In the genomic region with DNA sequence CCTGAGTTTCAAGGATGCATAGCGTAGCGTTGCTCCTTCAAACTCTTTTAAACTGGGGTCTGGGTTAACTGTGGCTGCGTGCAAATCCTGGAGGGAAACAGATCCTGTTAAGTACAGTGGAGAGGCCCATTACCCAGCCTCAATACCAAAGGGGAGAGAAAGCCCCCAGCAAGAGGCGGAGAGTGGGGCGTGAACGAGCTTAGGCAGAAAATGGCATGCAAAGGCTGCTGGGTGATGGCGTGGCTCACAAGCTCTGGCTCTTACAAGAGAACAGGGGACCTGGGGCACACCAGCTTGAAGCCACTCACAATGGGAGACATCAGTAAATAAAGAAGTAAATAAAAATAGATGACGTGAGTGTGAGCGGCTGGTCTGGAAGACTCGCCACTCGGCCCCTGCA, we compare ENCODE assay signal across 21 mouse cellular contexts.
DNase-seq lines count a peak whose midpoint lies in the region; ATAC-seq lines count a peak whose summit lies in the region.
"Had no signal": no experiment of that assay in that cellular context is flagged by ENCODE, and none has a peak within 500 bp of the region (broad histone marks: within the 10 kb centered on the region; RNA-seq: fewer than 3 reads in every experiment).

No protein-coding gene starts in this region.

- DNase-seq in hindbrain, embryonic 14.5 days (ENCODE audit: low spot score) = no peak
- DNase-seq in midbrain, embryonic 10.5 days (ENCODE audit: low spot score) = no peak
- DNase-seq in adrenal gland, postnatal 25 days = no peak
- DNase-seq: adrenal gland, adult 2 months; adrenal gland, postnatal 36 days; cerebellum, adult 11 months; cerebellum, adult 8-10 months; cerebellum, postnatal 14 days; embryo, embryonic 11 days; gastrocnemius, postnatal 36 days; heart, adult 11 months; heart, postnatal 10 days; heart, postnatal 4 days had no signal

- no peak overlapping the region for H3K4me2 ChIP-seq in hindbrain, embryonic 13.5 days
- H3K4me2 ChIP-seq in hindbrain, embryonic 14.5 days (replicated peaks) = no peak overlapping the region
- no peak overlapping the region for H3K4me2 ChIP-seq in midbrain, embryonic 13.5 days (replicated peaks)
- no peak overlapping the region for H3K4me2 ChIP-seq in neural tube, embryonic 14.5 days (ENCODE audit: low read depth, low read length)
- H3K4me2 ChIP-seq: embryonic facial prominence, embryonic 15.5 days had no signal

- H3K36me3 ChIP-seq in hindbrain, embryonic 13.5 days = no peaks in the 10 kb centered on the region; the same call in 1 of the 2 replicates
- no peaks in the 10 kb centered on the region; the same call in 1 of the 2 replicates for H3K36me3 ChIP-seq in hindbrain, embryonic 14.5 days (replicated peaks; ENCODE audit: control insufficient read depth, insufficient read depth)
- no peaks in the 10 kb centered on the region for H3K36me3 ChIP-seq in midbrain, embryonic 13.5 days
- no peaks in the 10 kb centered on the region for H3K36me3 ChIP-seq in midbrain, embryonic 10.5 days
- H3K36me3 ChIP-seq in neural tube, embryonic 14.5 days (ENCODE audit: control insufficient read depth, insufficient read depth, low read length) = no peaks in the 10 kb centered on the region
- H3K36me3 ChIP-seq: forebrain, embryonic 10.5 days had no signal

- peak overlapping the region; percentile 3; the same call in 1 of the 2 replicates for H3K27ac ChIP-seq in hindbrain, embryonic 13.5 days
- H3K27ac ChIP-seq in hindbrain, embryonic 14.5 days = no peak overlapping the region
- H3K27ac ChIP-seq in midbrain, embryonic 13.5 days = no peak overlapping the region
- H3K27ac ChIP-seq in midbrain, embryonic 10.5 days (replicated peaks) = no peak overlapping the region
- 0 out of 2 replicates have a peak overlapping the region, but pooled peaks have one; percentile 28 for H3K27ac ChIP-seq in neural tube, embryonic 14.5 days (ENCODE audit: low read depth, low read length)
- H3K27ac ChIP-seq: embryonic facial prominence, embryonic 15.5 days; forebrain, embryonic 10.5 days; heart, embryonic 10.5 days had no signal

- H3K9ac ChIP-seq in hindbrain, embryonic 13.5 days = no peak overlapping the region
- H3K9ac ChIP-seq in hindbrain, embryonic 14.5 days = no peak overlapping the region
- no peak overlapping the region for H3K9ac ChIP-seq in midbrain, embryonic 13.5 days (replicated peaks)
- no peak overlapping the region for H3K9ac ChIP-seq in neural tube, embryonic 14.5 days (replicated peaks; ENCODE audit: low read depth, low read length)
- H3K9ac ChIP-seq: embryonic facial prominence, embryonic 15.5 days had no signal

- no peaks in the 10 kb centered on the region for H3K27me3 ChIP-seq in hindbrain, embryonic 13.5 days
- no peaks in the 10 kb centered on the region for H3K27me3 ChIP-seq in hindbrain, embryonic 14.5 days (ENCODE audit: control insufficient read depth, insufficient read depth, low read length)
- H3K27me3 ChIP-seq in midbrain, embryonic 13.5 days = no peaks in the 10 kb centered on the region
- no peaks in the 10 kb centered on the region for H3K27me3 ChIP-seq in midbrain, embryonic 10.5 days (ENCODE audit: low read depth, poor library complexity, severe bottlenecking)
- no peaks in the 10 kb centered on the region for H3K27me3 ChIP-seq in neural tube, embryonic 14.5 days (ENCODE audit: control insufficient read depth, insufficient read depth, low read length)
- H3K27me3 ChIP-seq: embryonic facial prominence, embryonic 15.5 days had no signal

- WGBS in hindbrain, embryonic 13.5 days = 66% methylated on average over 11 of the region's 11 CpGs
- 67% methylated on average over 11 of the region's 11 CpGs for WGBS in hindbrain, embryonic 14.5 days
- 64% methylated on average over 11 of the region's 11 CpGs for WGBS in midbrain, embryonic 13.5 days
- 82% methylated on average over 11 of the region's 11 CpGs for WGBS in midbrain, embryonic 10.5 days
- WGBS in neural tube, embryonic 14.5 days = 55% methylated on average over 11 of the region's 11 CpGs

- no peak for ATAC-seq in hindbrain, embryonic 13.5 days (ENCODE audit: low FRiP score)
- ATAC-seq in hindbrain, embryonic 14.5 days (ENCODE audit: low FRiP score) = no peak
- ATAC-seq in midbrain, embryonic 13.5 days = 0 out of 2 replicates have a peak, but pooled peaks have one; percentile 21
- no peak for ATAC-seq in neural tube, embryonic 14.5 days (ENCODE audit: low read depth)
- ATAC-seq: intestine, embryonic 16.5 days had no signal

- no peak overlapping the region for H3K4me3 ChIP-seq in hindbrain, embryonic 13.5 days
- no peak overlapping the region for H3K4me3 ChIP-seq in hindbrain, embryonic 14.5 days (replicated peaks; ENCODE audit: low read length)
- no peak overlapping the region for H3K4me3 ChIP-seq in midbrain, embryonic 13.5 days (replicated peaks)
- no peak overlapping the region for H3K4me3 ChIP-seq in midbrain, embryonic 10.5 days
- H3K4me3 ChIP-seq in neural tube, embryonic 14.5 days (ENCODE audit: low read depth, low read length) = no peak overlapping the region
- H3K4me3 ChIP-seq: embryonic facial prominence, embryonic 15.5 days; erythroblast, embryonic 14.5 days; forebrain, embryonic 10.5 days; heart, embryonic 10.5 days had no signal

- no peaks in the 10 kb centered on the region for H3K9me3 ChIP-seq in hindbrain, embryonic 13.5 days
- no peaks in the 10 kb centered on the region for H3K9me3 ChIP-seq in hindbrain, embryonic 14.5 days (ENCODE audit: control insufficient read depth, low read length)
- H3K9me3 ChIP-seq in midbrain, embryonic 13.5 days = no peaks in the 10 kb centered on the region
- H3K9me3 ChIP-seq in midbrain, embryonic 10.5 days (replicated peaks) = no peaks in the 10 kb centered on the region
- no peaks in the 10 kb centered on the region for H3K9me3 ChIP-seq in neural tube, embryonic 14.5 days (ENCODE audit: control insufficient read depth, low read length)
- H3K9me3 ChIP-seq: embryonic facial prominence, embryonic 15.5 days; forebrain, embryonic 10.5 days; heart, embryonic 10.5 days had no signal

- H3K4me1 ChIP-seq in hindbrain, embryonic 13.5 days (replicated peaks) = peaks cover 33% of the 10 kb centered on the region
- peaks cover 25% of the 10 kb centered on the region; the same call in 1 of the 2 replicates for H3K4me1 ChIP-seq in hindbrain, embryonic 14.5 days (replicated peaks; ENCODE audit: control insufficient read depth, insufficient read depth, low read length)
- H3K4me1 ChIP-seq in midbrain, embryonic 13.5 days (replicated peaks) = peaks cover 33% of the 10 kb centered on the region
- peaks cover 16% of the 10 kb centered on the region for H3K4me1 ChIP-seq in midbrain, embryonic 10.5 days
- H3K4me1 ChIP-seq in neural tube, embryonic 14.5 days (ENCODE audit: control insufficient read depth, insufficient read depth, low read length) = peaks cover 22% of the 10 kb centered on the region
- H3K4me1 ChIP-seq: heart, embryonic 10.5 days had no signal

Comparison
In these comparisons a context has a peak if more than half of its experiments do, and no peak if none do; other contexts are left out.
1. H3K27ac ChIP-seq: peak in hindbrain, embryonic 13.5 days (single experiment) and neural tube, embryonic 14.5 days (single experiment); none in hindbrain, embryonic 14.5 days (single experiment), midbrain, embryonic 13.5 days (single experiment) and midbrain, embryonic 10.5 days (single experiment).